Mouse (Mus musculus) kidney, postnatal 0 days (tissue): ENCODE measurements at regions not wholly inside any gene's neighbourhood (a gene's known extent, or its start where the extent isn't known, plus 50 kb on each side); places are given as distances from the start of the nearest gene placed in this dataset.
A peak's percentile ranks its signal among the peaks of the same experiment; 100 is the strongest.
"Not testable (repeated sequence)": the region's sequence is repeated elsewhere in the genome, so short reads cannot be mapped to it uniquely, and the experiment has no call there.

ENCODE experiments used
- ATAC-seq: fragments of 200-750 bp; cut with Nextera tagmentation; replicated peaks from 2 replicates; pipeline ENCODE4 v1.8.0; 2017; ENCODE audit warnings: low read depth, moderate number of reproducible peaks, moderate TSS enrichment, moderate library complexity; ENCODE audit not compliant: low FRiP score
- DNase-seq: peaks from one replicate; pipeline ENCODE4 v3.0.0-alpha.2; 2016; ENCODE audit warnings: low spot score
- H3K27ac ChIP-seq: fragments of 300-500 bp; sonication (generic); 2 replicates; pipeline ENCODE4 v1.5.1; 2014; ENCODE audit warnings: mild to moderate bottlenecking
- H3K27me3 ChIP-seq: fragments of 300-500 bp; sonication (generic); 2 replicates; pipeline ENCODE4 v1.6.1; 2014; ENCODE audit warnings: low read length, mixed read lengths; ENCODE audit not compliant: insufficient read depth
- H3K36me3 ChIP-seq: fragments of 300-500 bp; sonication (generic); 2 replicates; pipeline ENCODE4 v1.6.1; 2014; ENCODE audit warnings: low read length, mixed read lengths; ENCODE audit not compliant: insufficient read depth
- H3K4me1 ChIP-seq: fragments of 300-500 bp; sonication (generic); replicated peaks from 2 replicates; pipeline ENCODE4 v1.6.1; 2014; ENCODE audit warnings: antibody characterized with exemption, low read length, mixed read lengths; ENCODE audit not compliant: insufficient read depth
- H3K4me2 ChIP-seq: fragments of 300-500 bp; sonication (generic); 2 replicates; pipeline ENCODE4 v1.6.1; 2014; ENCODE audit warnings: mild to moderate bottlenecking, low read length, moderate library complexity, mixed read lengths
- H3K4me3 ChIP-seq: fragments of 300-500 bp; sonication (generic); replicated peaks from 2 replicates; pipeline ENCODE4 v1.5.1; 2014; ENCODE audit warnings: low read depth, low read length
- H3K9ac ChIP-seq: fragments of 300-500 bp; sonication (generic); 2 replicates; pipeline ENCODE4 v1.6.1; 2014; ENCODE audit warnings: low read depth, low read length
- H3K9me3 ChIP-seq: fragments of 300-500 bp; sonication (generic); replicated peaks from 2 replicates; pipeline ENCODE4 v1.6.1; 2016; ENCODE audit warnings: low read length, inconsistent platforms, mixed read lengths
- CTCF ChIP-seq: IDR thresholded peaks from 2 replicates; pipeline ENCODE4 v1.5.1; 2016; ENCODE audit warnings: antibody characterized with exemption, low read depth, mild to moderate bottlenecking, moderate library complexity
- WGBS: fragments of 180-500 bp; shearing (Covaris S2); extraction: QIAGEN DNeasy Blood & Tissue Kit; methylation state at CpG from one replicate; pipeline ENCODE4 v1.1.7; 2014; 5-methylcytosine and 5-hydroxymethylcytosine counted together

GRCm38 (mm10) chr5:77921186-77921585, 513.3 kb upstream of the Igfbp7 start:
- no peak overlapping the region for H3K9ac ChIP-seq
- H3K27ac ChIP-seq, result no peak overlapping the region
- WGBS, result 64% methylated on average over 2 of the region's 2 CpGs
- no peaks in the 10 kb centered on the region for H3K4me1 ChIP-seq
- H3K36me3 ChIP-seq, result no peaks in the 10 kb centered on the region
- no peaks in the 10 kb centered on the region for H3K9me3 ChIP-seq
- no peaks in the 10 kb centered on the region for H3K27me3 ChIP-seq
- ATAC-seq, result no peak
- TF ChIP-seq CTCF, result no peak
- H3K4me2 ChIP-seq, result no peak overlapping the region
- no peak overlapping the region for H3K4me3 ChIP-seq
- no peak for DNase-seq

GRCm38 (mm10) chr5:77917086-77917676, 509.3 kb upstream of the Igfbp7 start:
- DNase-seq (no peak), ATAC-seq (no peak)
- Histone ChIP-seq H3K4me2 (no peak overlapping the region), H3K27ac (no peak overlapping the region), H3K9me3 (no peaks in the 10 kb centered on the region), H3K36me3 (no peaks in the 10 kb centered on the region), H3K4me1 (no peaks in the 10 kb centered on the region), H3K27me3 (no peaks in the 10 kb centered on the region), H3K4me3 (no peak overlapping the region), H3K9ac (no peak overlapping the region)
- 63% methylated on average over 7 of the region's 7 CpGs for WGBS
- no peak for TF ChIP-seq CTCF

GRCm38 (mm10) chr5:77916375-77916774, 508.5 kb upstream of the Igfbp7 start:
- Histone ChIP-seq H3K4me3 (no peak overlapping the region), H3K4me1 (no peaks in the 10 kb centered on the region), H3K36me3 (no peaks in the 10 kb centered on the region), H3K4me2 (no peak overlapping the region), H3K27ac (no peak overlapping the region), H3K27me3 (no peaks in the 10 kb centered on the region), H3K9ac (no peak overlapping the region), H3K9me3 (no peaks in the 10 kb centered on the region)
- WGBS, result 38% methylated on average over 2 of the region's 2 CpGs
- no peak for DNase-seq
- no peak for TF ChIP-seq CTCF
- ATAC-seq, result no peak

GRCm38 (mm10) chr5:77909218-77909617, 501.4 kb upstream of the Igfbp7 start:
- Histone ChIP-seq H3K27ac (no peak overlapping the region), H3K9ac (no peak overlapping the region)

GRCm38 (mm10) chr5:77892024-77892423, 484.2 kb upstream of the Igfbp7 start:
- not testable (repeated sequence) for H3K4me3 ChIP-seq, H3K9me3 ChIP-seq, H3K4me1 ChIP-seq, H3K4me2 ChIP-seq, ATAC-seq, H3K27ac ChIP-seq, H3K27me3 ChIP-seq, DNase-seq, H3K36me3 ChIP-seq, H3K9ac ChIP-seq
- 88% methylated on average over 2 of the region's 2 CpGs for WGBS

More at GRCm38 (mm10) chr5:77909218-77909617, 501.4 kb upstream of the Igfbp7 start:
- Histone ChIP-seq H3K4me2 (no peak overlapping the region), H3K4me3 (no peak overlapping the region), H3K27me3 (no peaks in the 10 kb centered on the region), H3K9me3 (no peaks in the 10 kb centered on the region), H3K36me3 (no peaks in the 10 kb centered on the region), H3K4me1 (no peaks in the 10 kb centered on the region)
- ATAC-seq (no peak), DNase-seq (peak; percentile 53)
- WGBS, result 42% methylated on average over 6 of the region's 6 CpGs
- peak; percentile 74 for TF ChIP-seq CTCF

- no peaks in the 10 kb centered on the region for H3K9me3 ChIP-seq
- H3K4me1 ChIP-seq, result no peaks in the 10 kb centered on the region
- no peak for TF ChIP-seq CTCF
- no peak overlapping the region for H3K9ac ChIP-seq
- no peak for DNase-seq
- no peak overlapping the region for H3K27ac ChIP-seq
- WGBS, result 22% methylated on average over 9 of the region's 9 CpGs
- no peaks in the 10 kb centered on the region for H3K36me3 ChIP-seq
- H3K4me2 ChIP-seq, result no peak overlapping the region
- no peaks in the 10 kb centered on the region for H3K27me3 ChIP-seq
- H3K4me3 ChIP-seq, result no peak overlapping the region
- no peak for ATAC-seq
Measured at GRCm38 (mm10) chr5:77888534-77888933, 480.7 kb upstream of the Igfbp7 start.

GRCm38 (mm10) chr5:77871403-77871802, 463.6 kb upstream of the Igfbp7 start:
- WGBS, result 59% methylated on average over 5 of the region's 5 CpGs
- H3K27me3 ChIP-seq, result no peaks in the 10 kb centered on the region
- TF ChIP-seq CTCF, result peak; percentile 31
- ATAC-seq, result peak; percentile 80
- H3K9ac ChIP-seq, result no peak overlapping the region
- H3K4me1 ChIP-seq, result no peaks in the 10 kb centered on the region
- no peaks in the 10 kb centered on the region for H3K36me3 ChIP-seq
- no peak overlapping the region for H3K4me2 ChIP-seq
- peak; percentile 34 for DNase-seq
- H3K9me3 ChIP-seq, result no peaks in the 10 kb centered on the region
- H3K27ac ChIP-seq, result no peak overlapping the region
- H3K4me3 ChIP-seq, result no peak overlapping the region
